Comparison of ENCODE assay signal across 12 mouse cellular contexts in genomic region chr10:44256624-44257023, GRCm38 (mm10). TPM values are rescaled to one million over a fixed set of nuclear protein-coding genes. Genes with fewer than 3 reads are reported as not detected.
A peak's percentile ranks its signal among the peaks of the same experiment; 100 is the strongest.
DNase-seq lines count a peak whose midpoint lies in the region; ATAC-seq and TF ChIP-seq lines count a peak whose summit lies in the region.
"Had no signal": no experiment of that assay in that cellular context is flagged by ENCODE, and none has a peak within 500 bp of the region (broad histone marks: within the 10 kb centered on the region; RNA-seq: fewer than 3 reads in every experiment).

No protein-coding gene starts in this region.

- no peaks in the 10 kb centered on the region for H3K4me1 ChIP-seq in heart, adult 2 months (ENCODE audit: control insufficient read depth, insufficient read depth, low read length)
- H3K4me1 ChIP-seq in midbrain, embryonic 14.5 days (ENCODE audit: control insufficient read depth, insufficient read depth, low read length): no peaks in the 10 kb centered on the region
- H3K4me1 ChIP-seq in midbrain, embryonic 11.5 days (ENCODE audit: control insufficient read depth, insufficient read depth, low read length): no peaks in the 10 kb centered on the region
- no peaks in the 10 kb centered on the region for H3K4me1 ChIP-seq in ES-E14 (ENCODE audit: control insufficient read depth in 2 of 2, insufficient read depth in 2 of 2, low read length in 2 of 2, poor library complexity in 1 of 2)
- H3K4me1 ChIP-seq in heart, embryonic 10.5 days: no peaks in the 10 kb centered on the region
- H3K4me1 ChIP-seq: neural tube, embryonic 13.5 days had no signal

- no peak overlapping the region for H3K27ac ChIP-seq in heart, adult 2 months
- H3K27ac ChIP-seq in midbrain, embryonic 14.5 days (replicated peaks; ENCODE audit: low read depth, low read length): no peak overlapping the region
- no peak overlapping the region for H3K27ac ChIP-seq in midbrain, embryonic 11.5 days (ENCODE audit: low read depth, low read length)
- H3K27ac ChIP-seq in ES-E14 (ENCODE audit: insufficient read depth, low read depth, low read length, poor library complexity, severe bottlenecking): no peak overlapping the region
- H3K27ac ChIP-seq in heart, embryonic 10.5 days: no peak overlapping the region
- H3K27ac ChIP-seq: neural tube, embryonic 13.5 days had no signal

- TF ChIP-seq POLR2A in heart, adult 2 months (IDR thresholded peaks at IDR 0.05; ENCODE audit: insufficient read depth, low read depth, low read length): no peak

- no peak overlapping the region for H3K9ac ChIP-seq in heart, adult 2 months (ENCODE audit: low read depth, low read length)
- H3K9ac ChIP-seq in midbrain, embryonic 14.5 days (replicated peaks; ENCODE audit: low read length): no peak overlapping the region
- no peak overlapping the region for H3K9ac ChIP-seq in midbrain, embryonic 11.5 days (ENCODE audit: low read length)
- no peak overlapping the region for H3K9ac ChIP-seq in ES-E14 (ENCODE audit: insufficient read depth, low read depth, low read length, poor library complexity, severe bottlenecking)
- H3K9ac ChIP-seq: neural tube, embryonic 13.5 days had no signal

- intact Hi-C loops in heart, adult 2 months (cut with DNase I): no loop called here
- intact Hi-C loops in heart, postnatal 10 days (cut with DNase I): no loop called here

- TF ChIP-seq EP300 in heart, adult 2 months (IDR thresholded peaks at IDR 0.05; ENCODE audit: insufficient read depth, low read depth, low read length): no peak

- WGBS in heart, adult 2 months: 42% methylated on average over 7 of the region's 7 CpGs
- 31% methylated on average over 7 of the region's 7 CpGs for WGBS in midbrain, embryonic 14.5 days
- 33% methylated on average over 7 of the region's 7 CpGs for WGBS in midbrain, embryonic 11.5 days
- WGBS in heart, embryonic 10.5 days: 29% methylated on average over 7 of the region's 7 CpGs

- no peak for DNase-seq in heart, adult 2 months
- no peak for DNase-seq in heart, postnatal 10 days
- peak; percentile 48 for DNase-seq in midbrain, embryonic 14.5 days
- DNase-seq in midbrain, embryonic 11.5 days (ENCODE audit: low spot score, missing footprints): no peak
- no peak for DNase-seq in ES-E14 (ENCODE audit: low read depth, low spot score)
- peak; percentile 15 for DNase-seq in mesoderm, embryonic 11.5 days (ENCODE audit: low read depth, low spot score)
- no peak for DNase-seq in layer of hippocampus, adult 9-11 months
- DNase-seq in heart, embryonic 10.5 days (ENCODE audit: low spot score): no peak
- DNase-seq: cerebellum, adult 18-20 months; left cerebral cortex, postnatal 4 days had no signal

- H3K4me3 ChIP-seq in heart, adult 2 months: no peak overlapping the region
- H3K4me3 ChIP-seq in midbrain, embryonic 14.5 days (replicated peaks; ENCODE audit: low read depth, low read length): no peak overlapping the region
- no peak overlapping the region for H3K4me3 ChIP-seq in midbrain, embryonic 11.5 days (ENCODE audit: low read depth, low read length)
- H3K4me3 ChIP-seq in ES-E14 (ENCODE audit: insufficient read depth in 1 of 2, low read depth in 1 of 2, low read length in 2 of 2, poor library complexity in 1 of 2, severe bottlenecking in 1 of 2): no peak overlapping the region
- H3K4me3 ChIP-seq in heart, embryonic 10.5 days: no peak overlapping the region
- H3K4me3 ChIP-seq: neural tube, embryonic 13.5 days had no signal

- no peaks in the 10 kb centered on the region for H3K27me3 ChIP-seq in heart, adult 2 months (ENCODE audit: control insufficient read depth, insufficient read depth, low read length)
- no peaks in the 10 kb centered on the region for H3K27me3 ChIP-seq in midbrain, embryonic 14.5 days (ENCODE audit: control insufficient read depth, insufficient read depth, low read length)
- no peaks in the 10 kb centered on the region for H3K27me3 ChIP-seq in midbrain, embryonic 11.5 days (ENCODE audit: control insufficient read depth, insufficient read depth, low read length)
- no peaks in the 10 kb centered on the region for H3K27me3 ChIP-seq in heart, embryonic 10.5 days (ENCODE audit: insufficient read depth, poor library complexity, severe bottlenecking)
- H3K27me3 ChIP-seq: neural tube, embryonic 13.5 days had no signal

- no peaks in the 10 kb centered on the region for H3K36me3 ChIP-seq in heart, adult 2 months (ENCODE audit: control insufficient read depth, insufficient read depth, low read length)
- no peaks in the 10 kb centered on the region for H3K36me3 ChIP-seq in midbrain, embryonic 14.5 days (ENCODE audit: control insufficient read depth, insufficient read depth, low read length)
- no peaks in the 10 kb centered on the region for H3K36me3 ChIP-seq in midbrain, embryonic 11.5 days (ENCODE audit: control insufficient read depth, insufficient read depth, low read length)
- no peaks in the 10 kb centered on the region for H3K36me3 ChIP-seq in ES-E14 (ENCODE audit: control insufficient read depth, insufficient read depth, low read length, poor library complexity, severe bottlenecking)
- H3K36me3 ChIP-seq in heart, embryonic 10.5 days: no peaks in the 10 kb centered on the region
- H3K36me3 ChIP-seq: neural tube, embryonic 13.5 days had no signal

- in situ Hi-C loops in ES-E14 (cut with MboI; ENCODE audit: low sequenced_read_pairs in 2 of 2, unreplicated experiment in 2 of 2): no loop called here

- H3K4me2 ChIP-seq in midbrain, embryonic 14.5 days (ENCODE audit: low read length): no peak overlapping the region
- no peak overlapping the region for H3K4me2 ChIP-seq in midbrain, embryonic 11.5 days
- H3K4me2 ChIP-seq: neural tube, embryonic 13.5 days had no signal

- peak; percentile 55 for TF ChIP-seq CTCF in heart, adult 2 months (IDR thresholded peaks at IDR 0.05)

- no peaks in the 10 kb centered on the region for H3K79me2 ChIP-seq in heart, adult 2 months (replicated peaks; ENCODE audit: control insufficient read depth, insufficient read depth, low read length)

- H3K9me3 ChIP-seq in midbrain, embryonic 14.5 days (ENCODE audit: control insufficient read depth, low read length): no peaks in the 10 kb centered on the region
- no peaks in the 10 kb centered on the region for H3K9me3 ChIP-seq in midbrain, embryonic 11.5 days (ENCODE audit: control insufficient read depth, low read length)
- no peaks in the 10 kb centered on the region for H3K9me3 ChIP-seq in ES-E14 (ENCODE audit: control insufficient read depth, insufficient read depth, low read depth, low read length)
- H3K9me3 ChIP-seq in heart, embryonic 10.5 days: no peaks in the 10 kb centered on the region
- H3K9me3 ChIP-seq: neural tube, embryonic 13.5 days had no signal

- ATAC-seq in midbrain, embryonic 14.5 days (ENCODE audit: low FRiP score, low TSS enrichment): no peak
- ATAC-seq in midbrain, embryonic 11.5 days (ENCODE audit: low FRiP score): no peak
- ATAC-seq: intestine, embryonic 16.5 days had no signal

TF ChIP-seq in ES-E14, 5 proteins besides CTCF, POLR2A, EP300 and RAD21:
- no peak for TF ChIP-seq CHD2 (IDR thresholded peaks at IDR 0.05; ENCODE audit: low read depth, low read length)
- TF ChIP-seq ZC3H11A (IDR thresholded peaks at IDR 0.05; ENCODE audit: borderline replicate concordance, low read depth, low read length): peak; percentile 20; the same call in 1 of the 2 replicates

RNA-seq across cellular contexts. Expression of gene Atg5, which starts 11.5 kb away (rescaled TPM):
- 10 to 100 TPM; 15.2 to 15.4 TPM for total RNA-seq in heart, adult 2 months (2021)
- polyA plus RNA-seq in heart, adult 2 months (2012; rRNA removed): 6.5 and 10.7 TPM in 2 replicates
- 10 to 100 TPM; 16.9 to 20.5 TPM for total RNA-seq in heart, postnatal 10 days (2021)
- polyA plus RNA-seq in midbrain, embryonic 14.5 days (2014; fragmentation: Nextera tagmentation; extraction: Ambion mirVana): 49.7 and 52.8 TPM in 2 replicates
- 59.9 and 60.4 TPM in 2 replicates for polyA plus RNA-seq in midbrain, embryonic 11.5 days (2014; fragmentation: Nextera tagmentation; extraction: Ambion mirVana)
- total RNA-seq in ES-E14 (2012; rRNA removed): 16.0 and 22.5 TPM in 2 replicates
- polyA plus RNA-seq in heart, embryonic 10.5 days (2016; fragmentation: Nextera tagmentation; extraction: Ambion mirVana): 29.8 and 38.4 TPM in 2 replicates

Comparison
In these comparisons a context has a peak if more than half of its experiments do, and no peak if none do; other contexts are left out.
1. DNase-seq: peak in midbrain, embryonic 14.5 days (single experiment) and mesoderm, embryonic 11.5 days (single experiment); none in heart, adult 2 months (0 of 2), heart, postnatal 10 days (0 of 2), midbrain, embryonic 11.5 days (single experiment), ES-E14 (single experiment), layer of hippocampus, adult 9-11 months (single experiment) and heart, embryonic 10.5 days (single experiment).